Mouse (Mus musculus) stomach, postnatal 0 days (tissue): ENCODE data around the gene Fbxo39.

Source experiments
- CTCF ChIP-seq: IDR thresholded peaks from 2 replicates; pipeline ENCODE4 v1.5.1; 2016; ENCODE audit warnings: antibody characterized with exemption, low read depth, mild to moderate bottlenecking, moderate library complexity
- EP300 ChIP-seq: optimal IDR thresholded peaks from 2 replicates; pipeline ENCODE3; 2016; ENCODE audit warnings: antibody characterized with exemption

DNA sequence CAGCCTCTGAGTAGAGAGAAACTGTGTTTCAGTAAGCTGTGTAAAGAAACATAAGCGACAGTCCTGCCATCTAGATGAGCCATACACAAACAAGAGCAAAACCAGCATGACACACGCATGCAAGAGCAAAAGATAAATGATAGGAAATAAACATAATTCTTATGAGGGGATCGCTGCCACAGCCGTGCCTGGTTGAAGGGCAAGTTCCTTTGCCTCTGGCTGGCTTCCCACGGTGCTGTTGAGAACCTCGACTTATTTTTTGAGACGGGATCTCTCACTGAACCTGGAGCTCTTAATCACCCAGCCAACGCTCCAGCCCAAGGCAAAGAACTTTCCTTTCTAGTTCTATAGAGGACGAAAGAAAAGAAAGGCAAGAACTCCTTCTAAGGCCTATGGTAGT lies 51.9 kb downstream of the Fbxo39 start:
- TF ChIP-seq CTCF (no peak), EP300 (no peak)
